Mouse (Mus musculus) left cerebral cortex, adult 6 months (tissue): ENCODE results near the gene Zbtb14. TPM values are rescaled to one million over a fixed set of nuclear protein-coding genes. Genes with fewer than 3 reads are reported as not detected.

Source experiments
- long read RNA-seq, 2 experiments: library from polyadenylated mRNA; unstranded; transcript quantifications; one replicate each; pipeline ENCODE4 v2.0.0; 2019 to 2020
- polyA plus RNA-seq: library from polyadenylated mRNA; unstranded; fragments of <200 nt; fragmentation: Nextera tagmentation; gene quantifications from 2 replicates; pipeline ENCODE4 v1.2.3, GENCODE M21; 2021

Zbtb14 gene
- 9.7 and 10.1 TPM in 2 replicates for polyA plus RNA-seq
- long read RNA-seq, experiment 1, full-length matches to known transcripts: 124 of 144 reads
- long read RNA-seq, experiment 1, partial matches to known transcripts: 19 of 144 reads
- long read RNA-seq, experiment 1, other reads (novel, unspliced or antisense): 1 of 144 reads
- long read RNA-seq, experiment 2, full-length matches to known transcripts: 12 of 23 reads
- long read RNA-seq, experiment 2, partial matches to known transcripts: 3 of 23 reads
- long read RNA-seq, experiment 2, other reads (novel, unspliced or antisense): 8 of 23 reads

GRCm38 (mm10) chr17:69382511-69383100 lies at the start of gene Zbtb14:
Gene Zbtb14, plus strand, starts transcription at chr17:69383050.

GRCm38 (mm10) chr17:69438990-69439491 lies 56.2 kb downstream of the Zbtb14 start, which contains the start of gene Akain1:
Gene Akain1, plus strand, starts transcription at chr17:69439326.

Other genes with a start within 250 kb of the Zbtb14 start
- gene Akain1, start 56.3 kb downstream of the Zbtb14 start, polyA plus RNA-seq: 7.8 and 8.1 TPM in 2 replicates